Mouse (Mus musculus) heart, postnatal 0 days (tissue): ENCODE results near the gene 2610301B20Rik. TPM values are rescaled to one million over a fixed set of nuclear protein-coding genes. Genes with fewer than 3 reads are reported as not detected.

Experiments
- ATAC-seq: fragments of 200-750 bp; cut with Nextera tagmentation; 2 replicates; pipeline ENCODE4 v1.8.0; 2017; ENCODE audit warnings: low read depth, moderate number of reproducible peaks, moderate library complexity; ENCODE audit not compliant: insufficient read depth
- DNase-seq: peaks from one replicate; pipeline ENCODE4 v3.0.0-alpha.2; 2016; ENCODE audit warnings: low spot score
- H3K27ac ChIP-seq: fragments of 300-500 bp; sonication (generic); 2 replicates; pipeline ENCODE4 v1.5.1; 2014; ENCODE audit warnings: low read depth, mild to moderate bottlenecking
- H3K27me3 ChIP-seq: fragments of 300-500 bp; sonication (generic); 2 replicates; pipeline ENCODE4 v1.6.1; 2014; ENCODE audit warnings: low read length, mixed read lengths; ENCODE audit not compliant: control insufficient read depth, insufficient read depth
- H3K36me3 ChIP-seq: fragments of 300-500 bp; sonication (generic); replicated peaks from 2 replicates; pipeline ENCODE4 v1.6.1; 2014; ENCODE audit warnings: low read length, mixed read lengths; ENCODE audit not compliant: control insufficient read depth, insufficient read depth
- H3K4me1 ChIP-seq: fragments of 300-500 bp; sonication (generic); 2 replicates; pipeline ENCODE4 v1.6.1; 2014; ENCODE audit warnings: antibody characterized with exemption; ENCODE audit not compliant: control insufficient read depth, insufficient read depth
- H3K4me2 ChIP-seq: fragments of 300-500 bp; sonication (generic); 2 replicates; pipeline ENCODE4 v1.6.1; 2014; ENCODE audit warnings: low read depth, mild to moderate bottlenecking, low read length, moderate library complexity
- H3K4me3 ChIP-seq: fragments of 300-500 bp; sonication (generic); 2 replicates; pipeline ENCODE4 v1.5.1; 2014; ENCODE audit warnings: low read depth, low read length
- H3K9ac ChIP-seq: fragments of 300-500 bp; sonication (generic); replicated peaks from 2 replicates; pipeline ENCODE4 v1.6.1; 2014; ENCODE audit warnings: low read depth, low read length, mixed read lengths
- H3K9me3 ChIP-seq: fragments of 300-500 bp; sonication (generic); replicated peaks from 2 replicates; pipeline ENCODE4 v1.6.1; 2016; ENCODE audit warnings: low read length; ENCODE audit not compliant: control insufficient read depth
- CTCF ChIP-seq: IDR thresholded peaks from 2 replicates; pipeline ENCODE4 v1.5.1; 2016; ENCODE audit warnings: antibody characterized with exemption, control low read depth, low read depth
- EP300 ChIP-seq: IDR thresholded peaks from 2 replicates; pipeline ENCODE4 v1.6.1; 2016; ENCODE audit warnings: antibody characterized with exemption, low read depth
- WGBS: fragments of 180-500 bp; shearing (Covaris S2); extraction: QIAGEN DNeasy Blood & Tissue Kit; methylation state at CpG from one replicate; pipeline ENCODE4 v1.1.7; 2014; 5-methylcytosine and 5-hydroxymethylcytosine counted together
- polyA plus RNA-seq: library from polyadenylated mRNA; unstranded; fragments of >200 nt; fragmentation: Nextera tagmentation; extraction: Ambion mirVana; gene quantifications from 2 replicates; pipeline ENCODE4 v1.2.1, GENCODE M21; 2015
- total RNA-seq: library from RNA; depleted of rRNA; stranded (reverse); fragments of >200 nt; gene quantifications from 2 replicates; pipeline ENCODE4 v1.2.3, GENCODE M21; 2014; ENCODE audit warnings: low replicate concordance; rRNA removed

2610301B20Rik gene
- total RNA-seq (13.3 and 14.0 TPM in 2 replicates), polyA plus RNA-seq (16.9 and 17.4 TPM in 2 replicates)

- DNase-seq (peak; percentile 85), ATAC-seq (peak; percentile 87)
- Histone ChIP-seq H3K9me3 (no peaks in the 10 kb centered on the region), H3K4me1 (peaks cover 8% of the 10 kb centered on the region), H3K9ac (peak within 1 kb of the TSS; percentile 92), H3K4me3 (peak within 1 kb of the TSS; percentile 94), H3K27me3 (no peaks in the 10 kb centered on the region), H3K4me2 (peak within 1 kb of the TSS; percentile 71), H3K27ac (peak within 1 kb of the TSS; percentile 99), H3K36me3 (no peaks in the 10 kb centered on the region)
- TF ChIP-seq EP300 = no peak
- TF ChIP-seq CTCF = no peak
- under 1% methylated on average over 63 of the region's 68 CpGs for WGBS
These were observed at the start of gene 2610301B20Rik for GRCm38 (mm10) chr4:10873920-10874665. Gene 2610301B20Rik, plus strand, starts transcription at chr4:10874498.

GRCm38 (mm10) chr4:10833273-10833672 lies 41.0 kb upstream of the 2610301B20Rik start:
- H3K4me1 ChIP-seq = no peaks in the 10 kb centered on the region
- no peak overlapping the region for H3K9ac ChIP-seq
- no peak overlapping the region for H3K4me2 ChIP-seq
- H3K36me3 ChIP-seq = no peaks in the 10 kb centered on the region
- no peaks in the 10 kb centered on the region for H3K27me3 ChIP-seq
- ATAC-seq (no peak), DNase-seq (no peak)
- no peak for TF ChIP-seq EP300
- TF ChIP-seq CTCF = no peak
- whole genome bisulfite sequencing = 90% methylated on average over 1 of the region's 1 CpGs
- no peak overlapping the region for H3K4me3 ChIP-seq
- no peaks in the 10 kb centered on the region for H3K9me3 ChIP-seq
- H3K27ac ChIP-seq = no peak overlapping the region

GRCm38 (mm10) chr4:10835252-10836051 lies 38.8 kb upstream of the 2610301B20Rik start:
- Histone ChIP-seq H3K9ac (no peak overlapping the region), H3K4me2 (no peak overlapping the region), H3K27ac (no peak overlapping the region), H3K36me3 (no peaks in the 10 kb centered on the region), H3K27me3 (no peaks in the 10 kb centered on the region), H3K4me3 (no peak overlapping the region), H3K9me3 (no peaks in the 10 kb centered on the region), H3K4me1 (no peaks in the 10 kb centered on the region)
- ATAC-seq = no peak
- TF ChIP-seq EP300 (no peak), CTCF (peak; percentile 57)
- WGBS = 71% methylated on average over 6 of the region's 6 CpGs
- peak; percentile 20 for DNase-seq

DNA sequence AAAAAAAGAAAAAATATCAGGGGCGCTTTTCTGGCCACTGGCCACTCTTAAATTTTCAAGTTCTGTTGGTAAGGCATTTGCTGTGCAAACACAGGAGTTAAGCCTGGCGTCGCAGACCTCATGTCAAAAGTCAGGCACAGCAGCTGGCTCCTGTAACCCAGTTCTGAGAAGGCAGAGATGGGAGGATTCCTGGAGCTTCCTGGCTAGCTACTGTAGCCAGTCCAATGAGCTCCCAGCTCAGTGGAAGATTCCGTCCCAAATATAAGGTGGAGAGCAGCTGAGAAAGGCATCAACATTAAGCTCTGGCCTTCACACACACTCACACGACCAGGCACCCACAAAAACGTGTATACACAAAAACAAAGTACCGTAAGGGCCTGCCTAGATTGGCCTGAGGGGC lies 28.4 kb upstream of the 2610301B20Rik start:
- no peak for ATAC-seq
- Histone ChIP-seq H3K9ac (no peak overlapping the region), H3K4me1 (no peaks in the 10 kb centered on the region), H3K36me3 (no peaks in the 10 kb centered on the region), H3K27ac (no peak overlapping the region), H3K27me3 (no peaks in the 10 kb centered on the region), H3K4me2 (no peak overlapping the region), H3K9me3 (no peaks in the 10 kb centered on the region), H3K4me3 (no peak overlapping the region)
- no peak for DNase-seq
- TF ChIP-seq EP300 = no peak
- TF ChIP-seq CTCF = no peak
- 69% methylated on average over 7 of the region's 7 CpGs for WGBS

GRCm38 (mm10) chr4:10849812-10850211 lies 24.5 kb upstream of the 2610301B20Rik start:
- no peak overlapping the region for H3K4me3 ChIP-seq
- no peak overlapping the region for H3K27ac ChIP-seq
- no peak for ATAC-seq
- H3K36me3 ChIP-seq = no peaks in the 10 kb centered on the region
- WGBS = 64% methylated on average over 7 of the region's 7 CpGs
- no peak for DNase-seq
- no peak overlapping the region for H3K9ac ChIP-seq
- H3K9me3 ChIP-seq = no peaks in the 10 kb centered on the region
- no peaks in the 10 kb centered on the region for H3K4me1 ChIP-seq
- H3K4me2 ChIP-seq = no peak overlapping the region
- TF ChIP-seq CTCF (no peak), EP300 (no peak)
- no peaks in the 10 kb centered on the region for H3K27me3 ChIP-seq
